Mouse (Mus musculus) lung, adult 2 months (tissue): ENCODE results near the gene Zfp932.
"Not testable (repeated sequence)": the region's sequence is repeated elsewhere in the genome, so short reads cannot be mapped to it uniquely, and the experiment has no call there.

Experiments
- CTCF ChIP-seq: fragments of 200-500 bp; IDR thresholded peaks from 2 replicates; pipeline ENCODE4 v1.5.1; 2011; ENCODE audit warnings: mild to moderate bottlenecking, low read length, control low read depth; ENCODE audit not compliant: insufficient read depth
- POLR2A ChIP-seq: fragments of 200-500 bp; IDR thresholded peaks from 2 replicates; pipeline ENCODE4 v1.6.1; 2011; ENCODE audit warnings: low read depth, mild to moderate bottlenecking, control low read depth, low read length, borderline replicate concordance; ENCODE audit errors: extremely low read depth

DNA sequence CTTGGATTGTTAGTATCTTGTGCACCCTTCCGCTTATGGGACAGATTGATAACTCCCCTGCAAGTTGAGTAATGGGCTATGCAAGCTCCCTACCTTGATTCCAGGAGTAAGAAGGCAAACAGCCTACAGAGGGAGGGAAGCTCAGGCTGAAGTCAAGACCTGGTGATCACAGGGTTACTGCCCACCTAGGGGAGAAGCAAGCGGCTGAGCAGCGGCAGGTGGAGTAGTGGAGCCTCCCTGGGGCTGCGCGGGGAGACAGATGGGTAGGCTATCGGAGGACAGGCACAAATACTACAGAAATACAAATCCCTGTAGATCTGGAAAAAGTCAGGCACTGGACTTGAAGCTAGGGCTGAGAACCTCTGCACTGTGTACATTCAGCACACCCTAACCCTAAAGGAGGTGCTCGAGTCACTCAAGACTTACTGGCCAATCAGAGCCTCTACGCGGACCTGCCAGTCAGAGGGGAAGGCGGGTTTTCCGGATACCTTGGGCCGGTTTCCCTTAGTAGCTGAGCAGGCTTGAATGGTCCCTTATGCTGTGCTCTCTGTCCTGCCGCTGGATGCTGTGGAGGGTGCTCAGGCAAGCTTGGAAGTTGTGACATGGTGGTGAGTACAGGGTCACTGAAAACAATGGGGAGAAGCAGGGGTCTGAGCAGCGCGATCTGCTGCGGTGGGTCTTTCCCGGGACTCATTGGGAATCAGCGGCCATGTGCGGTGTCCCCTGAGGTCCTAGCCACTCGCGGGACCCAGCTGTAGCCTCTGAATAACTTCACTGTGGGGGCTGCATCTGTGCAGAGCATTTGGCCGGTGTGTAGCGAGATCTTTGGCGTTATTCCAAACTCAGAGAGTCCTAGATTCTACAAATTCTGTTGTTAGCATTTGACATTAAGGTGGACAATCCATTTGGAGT lies at the start of gene Zfp932:
- not testable (repeated sequence) for TF ChIP-seq POLR2A, CTCF
